Mouse (Mus musculus) G1E (cell line): ENCODE data around the gene Csrnp2. TPM values are rescaled to one million over a fixed set of nuclear protein-coding genes. Genes with fewer than 3 reads are reported as not detected.
A peak's percentile ranks its signal among the peaks of the same experiment; 100 is the strongest.

Experiments used
- ATAC-seq: 2 replicates; pipeline ENCODE4 v1.8.0; 2016; ENCODE audit warnings: mild to moderate bottlenecking; ENCODE audit not compliant: insufficient number of reproducible peaks, poor library complexity, low FRiP score, severe bottlenecking; ENCODE audit errors: extremely low read depth
- DNase-seq: peaks from one replicate; pipeline ENCODE4 v3.0.0; 2012; ENCODE audit warnings: low spot score
- H3K27me3 ChIP-seq: 2 replicates; pipeline ENCODE4 v1.6.1; 2012; ENCODE audit warnings: mild to moderate bottlenecking, low read length, inconsistent platforms; ENCODE audit not compliant: insufficient read depth
- H3K36me3 ChIP-seq: replicated peaks from 2 replicates; pipeline ENCODE3; 2012; ENCODE audit warnings: mild to moderate bottlenecking, inconsistent platforms
- H3K4me1 ChIP-seq: 2 replicates; pipeline ENCODE4 v1.6.1; 2012; ENCODE audit warnings: low read depth, low read length, inconsistent platforms, mixed read lengths; ENCODE audit not compliant: insufficient read depth
- H3K4me3 ChIP-seq: 2 replicates; pipeline ENCODE4 v1.5.1; 2012; ENCODE audit warnings: low read depth, mild to moderate bottlenecking, inconsistent platforms, low read length, moderate library complexity, mixed read lengths
- H3K9me3 ChIP-seq: replicated peaks from 2 replicates; pipeline ENCODE4 v1.6.1; 2012; ENCODE audit warnings: inconsistent platforms
- CTCF ChIP-seq: IDR thresholded peaks from 2 replicates; pipeline ENCODE4 v1.5.1; 2012; ENCODE audit warnings: low read depth, low read length, inconsistent platforms, mixed read lengths
- GATA1 ChIP-seq: IDR thresholded peaks from 2 replicates; pipeline ENCODE4 v1.6.1; 2012; ENCODE audit warnings: borderline replicate concordance, low read length, inconsistent platforms, mixed read lengths
- GATA2 ChIP-seq: IDR thresholded peaks from 2 replicates; pipeline ENCODE4 v1.6.1; 2012; ENCODE audit warnings: low read depth, low read length, inconsistent platforms, borderline replicate concordance
- POLR2AphosphoS5 ChIP-seq: IDR thresholded peaks from 2 replicates; pipeline ENCODE4 v1.6.1; 2012; ENCODE audit warnings: low read depth, low read length, inconsistent platforms; ENCODE audit not compliant: insufficient replicate concordance
- TAL1 ChIP-seq: conservative IDR thresholded peaks from 2 replicates; pipeline ENCODE4 v1.6.1; 2012; ENCODE audit warnings: low read depth, low read length, inconsistent platforms, mixed read lengths
- polyA plus RNA-seq: library from polyadenylated mRNA; stranded (reverse); fragments of >175 nt; gene quantifications from 2 replicates; pipeline ENCODE4 v1.2.3, GENCODE M21; 2012
- total RNA-seq, 2 experiments: library from RNA; stranded (forward) in 1 of 2; stranded (reverse) in 1 of 2; fragments of 200-1000 nt in 1 of 2; fragments of >200 nt in 1 of 2; fragmentation: Nextera tagmentation in 1 of 2; gene quantifications; 2 replicates each; pipeline ENCODE4 v1.2.3; 2014 to 2017

Gene Csrnp2
- total and polyA plus RNA-seq, 3 experiments = 1.3 to 3.8 (median 3.1) TPM

DNA sequence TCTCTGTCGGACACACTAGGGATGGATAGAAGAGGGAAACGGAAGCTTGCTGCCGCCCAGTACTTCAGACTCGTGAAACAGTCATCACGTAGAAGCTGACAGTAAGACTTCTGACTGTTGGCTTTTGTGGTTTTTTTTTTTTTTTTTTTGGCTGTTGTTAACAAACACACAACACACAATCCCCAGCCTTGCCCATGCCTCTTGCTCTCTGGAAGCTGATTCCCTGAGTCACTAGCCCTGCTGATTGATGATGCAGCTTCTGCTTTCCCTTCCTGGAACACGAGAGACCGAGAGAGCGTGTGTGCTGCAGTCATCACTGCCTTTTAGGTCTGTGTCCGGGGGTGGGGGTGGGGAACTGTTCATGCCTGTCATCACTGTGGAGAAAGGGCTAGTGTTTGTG lies 33.6 kb downstream of the Csrnp2 start:
- Histone ChIP-seq H3K4me1 (peaks cover 46% of the 10 kb centered on the region), H3K27me3 (no peaks in the 10 kb centered on the region), H3K4me3 (no peak overlapping the region), H3K9me3 (no peaks in the 10 kb centered on the region), H3K36me3 (peaks cover 16% of the 10 kb centered on the region)
- DNase-seq (no peak), ATAC-seq (no peak)
- no peak for TF ChIP-seq CTCF
- TF ChIP-seq TAL1 = no peak
- no peak for TF ChIP-seq GATA1
- TF ChIP-seq GATA2 = no peak
- TF ChIP-seq POLR2AphosphoS5 = no peak

DNA sequence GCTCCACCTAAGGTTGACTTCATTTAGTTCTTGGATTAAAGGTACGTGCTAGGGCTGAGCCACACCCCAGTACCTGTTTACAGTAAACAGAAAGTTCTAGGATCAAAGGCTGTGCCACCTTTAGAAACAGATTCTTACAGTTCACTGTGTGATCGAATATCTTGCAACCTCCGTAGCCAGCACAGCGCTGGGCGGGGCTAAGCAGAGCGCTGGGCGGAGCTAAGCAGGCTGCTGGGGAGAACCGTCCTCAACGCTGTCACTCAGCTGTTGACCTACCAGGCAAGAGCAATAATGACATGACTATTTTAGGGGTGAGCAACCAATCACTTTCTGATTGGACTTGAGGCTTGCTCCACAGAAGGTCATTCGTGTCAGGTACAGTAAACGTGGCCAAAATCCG lies 34.3 kb downstream of the Csrnp2 start:
- ATAC-seq (peak; percentile 84), DNase-seq (no peak)

DNA sequence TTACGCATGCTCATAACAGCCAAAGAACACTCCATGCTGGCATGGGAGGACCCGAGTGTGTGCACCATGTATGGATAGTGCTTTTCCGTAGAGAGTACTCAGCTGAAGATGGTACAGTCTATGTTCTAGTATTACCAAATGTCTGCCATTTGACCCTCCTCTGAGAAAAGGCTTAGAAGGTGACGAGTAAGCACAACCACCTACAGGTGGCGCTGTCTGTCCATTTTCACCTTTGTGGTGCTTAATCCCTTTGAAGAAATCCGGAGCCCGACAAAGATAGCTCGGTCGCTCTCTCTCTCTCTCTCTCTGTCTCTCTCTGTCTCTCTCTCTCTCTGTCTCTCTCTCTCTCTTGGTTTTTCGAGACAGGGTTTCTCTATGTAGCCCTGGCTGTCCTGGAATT lies 37.2 kb downstream of the Csrnp2 start:
- DNase-seq (no peak), ATAC-seq (no peak)
- Histone ChIP-seq H3K4me3 (no peak overlapping the region), H3K36me3 (no peaks in the 10 kb centered on the region), H3K9me3 (no peaks in the 10 kb centered on the region), H3K27me3 (no peaks in the 10 kb centered on the region), H3K4me1 (peaks cover 40% of the 10 kb centered on the region)
- TF ChIP-seq GATA1 (no peak), CTCF (peak; percentile 50), GATA2 (no peak), POLR2AphosphoS5 (no peak), TAL1 (no peak)

More for the DNA sequence above, 34.3 kb downstream of the Csrnp2 start:
- Histone ChIP-seq H3K4me1 (peaks cover 41% of the 10 kb centered on the region), H3K4me3 (peak overlapping the region; percentile 5; the same call in 1 of the 2 replicates), H3K9me3 (no peaks in the 10 kb centered on the region), H3K27me3 (no peaks in the 10 kb centered on the region), H3K36me3 (peaks cover 10% of the 10 kb centered on the region)
- TF ChIP-seq TAL1 = no peak

GRCm38 (mm10) chr15:100457340-100457739 lies 37.9 kb downstream of the Csrnp2 start:
- ATAC-seq = 0 out of 2 replicates have a peak, but pooled peaks have one; percentile 41
- no peaks in the 10 kb centered on the region for H3K9me3 ChIP-seq
- TF ChIP-seq GATA2 (no peak), POLR2AphosphoS5 (no peak), CTCF (peak; percentile 91), TAL1 (no peak), GATA1 (no peak)
- H3K36me3 ChIP-seq = no peaks in the 10 kb centered on the region
- H3K4me1 ChIP-seq = peaks cover 43% of the 10 kb centered on the region
- DNase-seq = peak; percentile 30
- no peaks in the 10 kb centered on the region for H3K27me3 ChIP-seq
- no peak overlapping the region; the same call in 1 of the 2 replicates for H3K4me3 ChIP-seq

DNA sequence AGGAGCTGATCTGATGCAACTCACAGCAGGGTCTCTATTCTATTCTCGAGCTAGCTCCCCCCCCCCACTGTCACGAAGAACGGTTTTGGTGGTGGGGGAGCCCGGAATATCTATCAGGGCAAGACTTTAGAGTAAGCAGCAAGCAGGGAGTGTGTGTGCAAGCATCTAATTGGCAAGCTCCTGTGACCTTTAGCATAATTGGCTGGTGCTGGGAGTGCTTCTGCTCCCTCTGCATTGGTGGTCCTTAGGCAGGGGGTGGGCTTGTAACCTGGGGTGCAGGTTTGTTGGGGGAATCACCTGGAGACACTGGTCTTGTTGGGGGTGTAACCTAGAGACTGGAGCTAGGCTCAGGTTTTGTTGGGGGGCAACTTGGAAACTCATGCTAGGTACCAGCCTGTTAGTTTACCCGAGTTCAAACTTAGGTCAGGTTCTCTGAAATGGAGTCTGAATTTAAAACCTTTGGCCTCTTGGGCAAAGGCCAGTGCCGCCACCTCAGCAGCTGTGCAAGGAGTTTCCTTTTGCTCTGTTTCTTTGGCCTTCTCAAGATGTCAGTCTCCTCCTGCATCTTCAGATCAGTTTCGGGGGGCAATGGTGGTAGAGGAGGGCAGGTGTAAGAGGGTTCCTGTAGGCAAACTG lies 38.8 kb downstream of the Csrnp2 start:
- TF ChIP-seq CTCF = no peak
- no peak for TF ChIP-seq GATA1
- TF ChIP-seq TAL1 = no peak
- TF ChIP-seq POLR2AphosphoS5 = no peak
- ATAC-seq = no peak
- Histone ChIP-seq H3K36me3 (no peaks in the 10 kb centered on the region), H3K4me3 (no peak overlapping the region), H3K27me3 (no peaks in the 10 kb centered on the region), H3K4me1 (peaks cover 36% of the 10 kb centered on the region), H3K9me3 (no peaks in the 10 kb centered on the region)
- no peak for DNase-seq

DNA sequence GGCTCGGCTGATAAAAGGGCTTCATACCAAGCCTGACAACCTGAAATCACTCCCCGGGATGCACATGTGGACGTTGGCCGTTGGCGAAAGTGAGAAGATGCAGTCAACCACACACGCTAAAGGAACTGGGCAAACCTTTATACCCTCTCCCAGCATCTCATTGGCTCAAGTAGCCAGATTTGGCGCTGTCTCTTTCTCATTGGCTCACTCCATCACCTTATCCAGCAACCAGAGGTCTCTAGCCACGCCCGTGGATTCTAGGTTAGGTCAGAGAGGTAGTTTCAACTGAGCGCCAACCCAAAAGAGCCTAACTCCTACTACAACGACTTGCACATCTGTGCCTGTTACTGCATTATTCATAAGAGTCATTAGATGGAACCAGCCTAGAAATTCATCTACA lies 42.8 kb downstream of the Csrnp2 start:
- 0 out of 2 replicates have a peak, but pooled peaks cover 2% of the 10 kb centered on the region for H3K9me3 ChIP-seq
- H3K27me3 ChIP-seq = no peaks in the 10 kb centered on the region
- H3K36me3 ChIP-seq = no peaks in the 10 kb centered on the region
- ATAC-seq (no peak), DNase-seq (no peak)
- peaks cover 31% of the 10 kb centered on the region for H3K4me1 ChIP-seq
- TF ChIP-seq CTCF = no peak
- no peak for TF ChIP-seq GATA1
- no peak for TF ChIP-seq TAL1
- no peak for TF ChIP-seq GATA2
- no peak for TF ChIP-seq POLR2AphosphoS5
- no peak overlapping the region for H3K4me3 ChIP-seq

- no peak for DNase-seq
- Histone ChIP-seq H3K27me3 (no peaks in the 10 kb centered on the region), H3K4me1 (peaks cover 31% of the 10 kb centered on the region), H3K9me3 (0 out of 2 replicates have a peak, but pooled peaks cover 2% of the 10 kb centered on the region), H3K4me3 (no peak overlapping the region), H3K36me3 (no peaks in the 10 kb centered on the region)
- TF ChIP-seq GATA2 = no peak
- TF ChIP-seq CTCF = no peak
- TF ChIP-seq POLR2AphosphoS5 = no peak
- TF ChIP-seq GATA1 = no peak
- no peak for TF ChIP-seq TAL1
- ATAC-seq = no peak
These were observed 44.0 kb downstream of the Csrnp2 start for GRCm38 (mm10) chr15:100451245-100451644.
